Mouse (Mus musculus): ENCODE results near the gene Tnfsfm13. TPM values are rescaled to one million over a fixed set of nuclear protein-coding genes. Genes with fewer than 3 reads are reported as not detected.

Gene Tnfsfm13
- polyA plus RNA-seq, 1 experiment from 2014 or later: 4.4 TPM

DNA sequence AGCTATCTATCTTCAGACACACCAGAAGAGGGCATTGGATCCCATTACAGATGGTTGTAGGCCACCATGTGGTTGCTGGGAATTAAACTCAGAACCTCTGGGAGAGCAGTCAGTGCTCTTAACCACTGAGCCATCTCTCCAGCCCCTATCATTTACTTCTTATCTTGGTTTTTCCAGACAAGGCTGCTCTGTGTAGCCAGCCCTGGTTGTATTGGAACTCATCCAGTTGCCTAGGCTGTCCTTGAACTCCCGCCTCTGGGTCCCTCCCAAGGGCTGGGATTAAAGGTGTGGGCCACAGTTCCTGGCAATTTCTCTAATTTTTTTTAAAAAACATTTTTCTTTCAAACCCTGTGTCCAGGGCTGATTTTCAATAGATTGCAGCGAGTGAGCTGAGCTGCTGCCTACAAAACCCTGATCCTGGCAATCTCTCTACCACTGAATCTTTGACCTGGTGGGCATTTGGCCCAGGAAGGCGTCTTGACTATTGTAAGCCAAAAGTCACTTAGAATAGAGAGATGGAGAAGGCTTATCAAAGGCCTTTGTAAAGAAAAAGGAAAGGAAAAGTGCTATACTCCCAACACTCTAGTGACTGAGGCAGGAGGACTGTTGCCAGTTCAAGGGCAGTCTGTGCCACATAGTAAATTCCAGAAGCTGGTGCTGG, 34.5 kb downstream of the Tnfsfm13 start:
- Histone ChIP-seq H3K27ac (ENCODE audit: low read depth) (peak overlapping the region; percentile 96), H3K4me1 (ENCODE audit: insufficient read depth) (0 out of 2 replicates have a peak, but pooled peaks cover 3% of the 10 kb centered on the region), H3K36me3 (ENCODE audit: insufficient read depth) (peaks cover 59% of the 10 kb centered on the region), H3K4me2 (peak overlapping the region; percentile 64), H3K9ac (peak overlapping the region; percentile 59), H3K9me3 (ENCODE audit: low read depth, low read length) (no peaks in the 10 kb centered on the region), H3K4me3 (ENCODE audit: low read depth, low read length) (peak overlapping the region; percentile 51), H3K27me3 (ENCODE audit: insufficient read depth, low read length) (no peaks in the 10 kb centered on the region)
- 71% methylated on average over 3 of the region's 3 CpGs for WGBS
- ATAC-seq (ENCODE audit: insufficient read depth): no peak
- no peak for DNase-seq
- TF ChIP-seq CTCF (IDR thresholded peaks at IDR 0.05; ENCODE audit: low read depth): no peak

DNA sequence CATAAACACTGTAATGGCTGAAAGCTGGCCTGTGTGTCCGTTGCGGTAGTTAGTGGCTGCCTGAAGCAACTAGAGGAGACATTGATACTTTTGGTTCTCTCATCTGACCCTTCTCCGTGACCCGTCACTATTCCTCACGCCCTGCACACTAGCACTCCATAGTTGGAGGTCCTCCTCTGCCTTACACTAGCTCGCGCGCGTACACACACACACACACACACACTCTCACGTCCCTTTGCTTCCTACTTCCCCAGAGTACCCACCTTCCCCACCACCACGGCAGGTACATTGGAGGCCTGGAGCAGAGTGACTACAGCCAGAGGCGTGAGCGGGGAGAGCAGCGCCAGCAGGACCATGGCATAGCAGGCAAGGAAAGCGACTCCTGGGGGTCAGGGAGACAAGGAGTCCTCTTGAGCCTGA, 38.4 kb downstream of the Tnfsfm13 start:
- TF ChIP-seq CTCF (IDR thresholded peaks at IDR 0.05; ENCODE audit: low read depth): no peak
- no peak overlapping the region for H3K27ac ChIP-seq (ENCODE audit: low read depth)
- peaks cover 53% of the 10 kb centered on the region for H3K36me3 ChIP-seq (ENCODE audit: insufficient read depth)
- no peaks in the 10 kb centered on the region for H3K9me3 ChIP-seq (ENCODE audit: low read depth, low read length)
- H3K4me1 ChIP-seq (ENCODE audit: insufficient read depth): no peaks in the 10 kb centered on the region
- H3K4me3 ChIP-seq (ENCODE audit: low read depth, low read length): no peak overlapping the region
- ATAC-seq (ENCODE audit: insufficient read depth) (no peak), DNase-seq (no peak)
- no peak overlapping the region for H3K4me2 ChIP-seq
- no peak overlapping the region for H3K9ac ChIP-seq
- no peaks in the 10 kb centered on the region for H3K27me3 ChIP-seq (ENCODE audit: insufficient read depth, low read length)
- WGBS: 78% methylated on average over 15 of the region's 15 CpGs

DNA sequence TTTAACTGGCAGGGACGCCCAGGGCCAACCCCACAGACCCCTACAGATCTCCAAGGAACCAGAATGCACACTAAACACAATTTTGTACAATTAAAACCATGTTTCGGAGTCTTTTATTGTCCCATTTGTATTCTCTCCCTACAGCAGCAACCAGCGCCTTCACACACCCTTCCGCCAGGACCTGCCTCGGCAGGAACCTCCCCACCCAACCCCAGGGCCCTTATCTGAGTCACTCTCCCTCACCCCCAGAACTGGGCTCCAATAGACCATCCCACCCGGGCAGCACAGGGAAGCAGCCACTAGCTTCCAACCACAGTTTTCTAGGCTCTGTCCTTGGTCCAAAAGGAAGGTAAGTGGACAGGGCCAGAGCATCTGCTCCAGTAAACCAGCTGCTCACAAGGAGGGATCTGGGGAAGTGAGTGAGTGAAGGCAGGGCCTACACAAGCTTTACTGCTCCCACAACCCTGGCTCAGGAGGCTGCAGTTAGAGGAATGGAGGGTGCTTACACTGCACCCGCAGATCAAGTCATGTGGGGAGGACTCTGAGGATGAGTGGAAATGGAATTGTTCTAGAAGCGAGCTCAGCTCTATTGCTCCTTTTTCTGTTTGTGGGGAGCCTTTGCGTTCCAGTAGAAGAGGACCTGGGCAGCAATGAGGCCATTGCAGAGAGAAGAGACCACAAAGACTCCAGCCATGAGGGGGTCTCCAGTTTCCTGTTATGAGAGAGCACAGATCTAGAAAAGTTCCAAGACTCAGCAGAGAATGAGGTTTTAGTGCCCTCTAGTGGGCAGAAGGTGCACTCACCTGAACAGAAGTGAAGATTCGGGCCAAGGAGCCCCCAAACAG, 39.1 kb downstream of the Tnfsfm13 start:
- Histone ChIP-seq H3K4me1 (ENCODE audit: insufficient read depth) (no peaks in the 10 kb centered on the region), H3K9ac (no peak overlapping the region; the same call in 1 of the 2 replicates), H3K4me2 (no peak overlapping the region), H3K27me3 (ENCODE audit: insufficient read depth, low read length) (no peaks in the 10 kb centered on the region), H3K36me3 (ENCODE audit: insufficient read depth) (peaks cover 59% of the 10 kb centered on the region), H3K9me3 (ENCODE audit: low read depth, low read length) (no peaks in the 10 kb centered on the region), H3K27ac (ENCODE audit: low read depth) (no peak overlapping the region; the same call in 1 of the 2 replicates), H3K4me3 (ENCODE audit: low read depth, low read length) (no peak overlapping the region)
- ATAC-seq (ENCODE audit: insufficient read depth) (no peak), DNase-seq (peak; percentile 90)
- TF ChIP-seq CTCF (IDR thresholded peaks at IDR 0.05; ENCODE audit: low read depth): peak; percentile 82
- 73% methylated on average over 10 of the region's 10 CpGs for WGBS

DNA sequence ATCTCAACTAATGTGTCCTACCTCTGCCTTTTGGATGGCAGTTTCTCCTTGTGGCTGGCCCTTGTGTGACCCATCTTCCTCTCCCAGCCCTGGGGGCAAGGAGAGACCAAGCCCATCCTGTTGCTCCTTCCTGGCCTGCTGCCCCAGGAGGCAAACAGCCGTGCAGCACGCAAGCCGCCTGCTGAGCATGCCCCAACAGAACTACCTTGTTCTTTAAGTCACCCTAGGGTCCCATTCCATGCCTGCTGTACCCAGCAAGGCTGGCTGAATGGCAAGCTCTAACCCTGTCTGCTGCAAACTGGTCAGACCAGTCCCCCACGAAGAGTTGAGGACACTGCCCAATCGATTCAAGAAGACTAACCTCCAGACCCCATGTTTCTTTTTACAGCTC, 39.8 kb downstream of the Tnfsfm13 start:
- H3K27ac ChIP-seq (ENCODE audit: low read depth): no peak overlapping the region
- no peak for DNase-seq
- WGBS: 66% methylated on average over 5 of the region's 5 CpGs
- H3K36me3 ChIP-seq (ENCODE audit: insufficient read depth): peaks cover 66% of the 10 kb centered on the region
- no peak for ATAC-seq (ENCODE audit: insufficient read depth)
- no peak for TF ChIP-seq CTCF (IDR thresholded peaks at IDR 0.05; ENCODE audit: low read depth)
- no peaks in the 10 kb centered on the region for H3K4me1 ChIP-seq (ENCODE audit: insufficient read depth)
- no peaks in the 10 kb centered on the region for H3K9me3 ChIP-seq (ENCODE audit: low read depth, low read length)
- H3K4me2 ChIP-seq: no peak overlapping the region
- H3K4me3 ChIP-seq (ENCODE audit: low read depth, low read length): no peak overlapping the region
- H3K9ac ChIP-seq: no peak overlapping the region
- no peaks in the 10 kb centered on the region for H3K27me3 ChIP-seq (ENCODE audit: insufficient read depth, low read length)

DNA sequence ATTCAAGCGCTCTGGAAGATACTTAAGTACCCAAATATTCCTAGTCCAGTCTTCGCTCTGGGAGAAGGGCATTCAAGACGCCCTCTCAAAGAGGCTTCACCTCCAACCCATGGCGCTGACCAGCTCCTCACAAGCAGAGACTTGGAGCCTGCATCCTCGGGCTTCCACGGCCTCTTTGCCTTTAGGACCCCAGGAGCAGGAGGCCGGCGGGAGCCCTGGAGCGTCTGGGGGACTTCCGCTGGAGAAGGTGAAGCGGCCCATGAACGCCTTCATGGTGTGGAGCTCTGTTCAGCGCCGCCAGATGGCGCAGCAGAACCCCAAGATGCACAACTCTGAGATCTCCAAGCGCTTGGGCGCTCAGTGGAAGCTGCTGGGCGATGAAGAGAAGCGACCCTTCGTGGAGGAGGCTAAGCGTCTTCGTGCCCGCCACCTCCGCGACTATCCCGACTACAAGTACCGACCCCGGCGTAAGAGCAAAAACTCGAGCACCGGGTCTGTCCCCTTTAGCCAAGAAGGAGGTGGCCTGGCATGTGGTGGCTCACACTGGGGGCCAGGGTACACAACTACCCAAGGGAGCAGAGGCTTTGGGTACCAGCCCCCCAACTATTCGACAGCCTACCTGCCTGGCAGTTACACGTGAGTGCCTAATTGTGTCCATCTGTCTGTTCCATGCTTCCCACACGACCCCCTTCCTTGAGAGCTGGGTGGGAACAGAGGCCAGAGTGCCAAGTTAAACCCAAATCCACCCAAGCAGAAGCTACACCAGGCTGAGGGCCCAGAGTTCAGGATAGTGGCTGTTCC, 40.4 kb downstream of the Tnfsfm13 start, which contains the start of gene Sox15:
TSS of gene Sox15 (plus strand) at position 51 of the 801 bp plus-strand sequence.
- Histone ChIP-seq H3K4me3 (ENCODE audit: low read depth, low read length) (no peak within 1 kb of the TSS), H3K27me3 (ENCODE audit: insufficient read depth, low read length) (no peaks in the 10 kb centered on the region), H3K9me3 (ENCODE audit: low read depth, low read length) (no peaks in the 10 kb centered on the region), H3K4me2 (peak within 1 kb of the TSS; percentile 32), H3K9ac (no peak within 1 kb of the TSS), H3K27ac (ENCODE audit: low read depth) (peak within 1 kb of the TSS; percentile 33; the same call in 1 of the 2 replicates), H3K4me1 (ENCODE audit: insufficient read depth) (no peaks in the 10 kb centered on the region), H3K36me3 (ENCODE audit: insufficient read depth) (peaks cover 72% of the 10 kb centered on the region)
- 19% methylated on average over 34 of the region's 34 CpGs for WGBS
- peak; percentile 83 for ATAC-seq (ENCODE audit: insufficient read depth)
- peak; percentile 84 for TF ChIP-seq CTCF (IDR thresholded peaks at IDR 0.05; ENCODE audit: low read depth)
- peak; percentile 93 for DNase-seq

DNA sequence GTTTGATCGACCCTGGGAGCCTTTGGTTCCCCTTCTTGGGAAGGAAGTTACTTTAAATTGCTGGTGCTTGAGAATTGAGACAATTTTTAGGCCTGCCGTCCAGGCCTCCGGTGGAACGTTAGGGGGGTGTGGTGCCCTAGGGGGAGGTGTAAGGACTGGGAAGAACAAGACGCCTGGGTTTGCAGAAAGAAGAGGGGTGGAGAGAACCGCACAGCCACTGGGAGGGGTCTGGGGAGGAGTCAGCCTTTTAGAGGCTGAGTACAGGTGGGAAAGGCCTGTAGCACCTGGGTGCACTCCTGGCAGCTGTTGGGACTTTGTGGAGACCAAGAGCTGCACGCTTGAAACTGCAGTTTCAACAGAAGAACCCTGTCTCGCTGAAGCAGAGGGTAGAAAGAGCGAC, 41.1 kb downstream of the Tnfsfm13 start:
- H3K27me3 ChIP-seq (ENCODE audit: insufficient read depth, low read length): no peaks in the 10 kb centered on the region
- H3K4me2 ChIP-seq: no peak overlapping the region
- no peaks in the 10 kb centered on the region for H3K4me1 ChIP-seq (ENCODE audit: insufficient read depth)
- H3K36me3 ChIP-seq (ENCODE audit: insufficient read depth): peaks cover 75% of the 10 kb centered on the region
- no peaks in the 10 kb centered on the region for H3K9me3 ChIP-seq (ENCODE audit: low read depth, low read length)
- ATAC-seq (ENCODE audit: insufficient read depth): no peak
- H3K9ac ChIP-seq: no peak overlapping the region
- H3K4me3 ChIP-seq (ENCODE audit: low read depth, low read length): no peak overlapping the region
- DNase-seq: peak; percentile 21
- peak overlapping the region; percentile 33; the same call in 1 of the 2 replicates for H3K27ac ChIP-seq (ENCODE audit: low read depth)
- no peak for TF ChIP-seq CTCF (IDR thresholded peaks at IDR 0.05; ENCODE audit: low read depth)
- WGBS: 28% methylated on average over 9 of the region's 9 CpGs

Data from lung, embryonic 14.5 days (tissue).